Mouse (Mus musculus) CH12.LX (cell line): ENCODE measurements around the gene Gse1. TPM values are rescaled to one million over a fixed set of nuclear protein-coding genes. Genes with fewer than 3 reads are reported as not detected.

Experiments used
- DNase-seq: peaks from one replicate; pipeline ENCODE4 v3.0.0-alpha.2; 2013; ENCODE audit errors: extremely low read depth
- H3K27ac ChIP-seq: 2 replicates; pipeline ENCODE4 v1.5.1; 2012; ENCODE audit warnings: low read depth, mild to moderate bottlenecking, control low read depth, moderate library complexity; ENCODE audit not compliant: insufficient read depth
- H3K27me3 ChIP-seq: replicated peaks from 2 replicates; pipeline ENCODE3; 2012; ENCODE audit warnings: inconsistent platforms
- H3K36me3 ChIP-seq, 2 experiments: replicated peaks in 1 of 2; 2 replicates each; pipeline versions ENCODE3 to v1.6.1; 2012; ENCODE audit warnings: inconsistent platforms in 1 of 2, low read length in 1 of 2, mild to moderate bottlenecking in 1 of 2, mixed read lengths in 1 of 2, moderate library complexity in 1 of 2; ENCODE audit not compliant: control insufficient read depth in 1 of 2, insufficient read depth in 1 of 2
- H3K4me1 ChIP-seq, 2 experiments: 2 replicates each; pipeline ENCODE4 v1.6.1; 2012; ENCODE audit warnings: inconsistent platforms in 1 of 2, moderate library complexity in 1 of 2; ENCODE audit not compliant: insufficient read depth in 2 of 2, control insufficient read depth in 1 of 2
- H3K4me2 ChIP-seq: 2 replicates; pipeline ENCODE4 v1.6.1; 2012; ENCODE audit warnings: low read depth, mild to moderate bottlenecking, control low read depth; ENCODE audit not compliant: poor library complexity, insufficient read depth, severe bottlenecking
- H3K4me3 ChIP-seq, 3 experiments: fragments of 150-350 bp in 1 of 3; sonication (generic) in 1 of 3; replicated peaks in 1 of 3; 2 replicates each; pipeline versions ENCODE3 to v1.5.1; 2011 to 2012; ENCODE audit warnings: low read depth in 2 of 3, low read length in 2 of 3, mild to moderate bottlenecking in 2 of 3, moderate library complexity in 2 of 3, control low read depth in 1 of 3, improper control_type of control experiment in 1 of 3, inconsistent platforms in 1 of 3, mixed read lengths in 1 of 3; ENCODE audit not compliant: poor library complexity in 1 of 3
- H3K79me2 ChIP-seq: replicated peaks from 2 replicates; pipeline ENCODE4 v1.6.1; 2012; ENCODE audit warnings: mild to moderate bottlenecking, moderate library complexity; ENCODE audit not compliant: control insufficient read depth, poor library complexity, insufficient read depth, severe bottlenecking; ENCODE audit errors: extremely low read depth
- H3K9ac ChIP-seq: 2 replicates; pipeline ENCODE4 v1.6.1; 2012; ENCODE audit warnings: low read depth, mild to moderate bottlenecking, control low read depth, moderate library complexity; ENCODE audit not compliant: insufficient read depth
- H3K9me3 ChIP-seq: replicated peaks from 2 replicates; pipeline ENCODE3; 2012; ENCODE audit warnings: low read length, inconsistent platforms, mixed read lengths
- BHLHE40 ChIP-seq: IDR thresholded peaks from 2 replicates; pipeline ENCODE4 v1.6.1; 2011; ENCODE audit warnings: mild to moderate bottlenecking, low read depth, low read length, improper control_type of control experiment
- CHD1 ChIP-seq: IDR thresholded peaks from 2 replicates; pipeline ENCODE4 v1.6.1; 2012; ENCODE audit warnings: low read depth, low read length, improper control_type of control experiment, inconsistent platforms
- E2F4 ChIP-seq: IDR thresholded peaks from 2 replicates; pipeline ENCODE4 v1.6.1; 2011; ENCODE audit warnings: low read depth, low read length, improper control_type of control experiment; ENCODE audit not compliant: insufficient replicate concordance
- EP300 ChIP-seq: IDR thresholded peaks from 2 replicates; pipeline ENCODE4 v1.6.1; 2011; ENCODE audit warnings: low read length, improper control_type of control experiment
- HCFC1 ChIP-seq: IDR thresholded peaks from 2 replicates; pipeline ENCODE4 v1.6.1; 2012; ENCODE audit warnings: low read depth, mild to moderate bottlenecking, inconsistent platforms, low read length, improper control_type of control experiment
- IRF4 ChIP-seq: IDR thresholded peaks from 2 replicates; pipeline ENCODE4 v1.6.1; 2014; ENCODE audit warnings: low read depth, mild to moderate bottlenecking, inconsistent platforms, low read length, improper control_type of control experiment
- JUND ChIP-seq: conservative IDR thresholded peaks from 2 replicates; pipeline ENCODE4 v1.6.1; 2011; ENCODE audit warnings: low read depth, low read length, improper control_type of control experiment
- KAT2A ChIP-seq: IDR thresholded peaks from 2 replicates; pipeline ENCODE4 v1.6.1; 2012; ENCODE audit warnings: low read length, improper control_type of control experiment, inconsistent platforms; ENCODE audit not compliant: insufficient replicate concordance
- MXI1 ChIP-seq: IDR thresholded peaks from 2 replicates; pipeline ENCODE4 v1.6.1; 2011; ENCODE audit warnings: mild to moderate bottlenecking, low read depth, low read length, improper control_type of control experiment
- POLR2A ChIP-seq: IDR thresholded peaks from 2 replicates; pipeline ENCODE4 v1.6.1; 2011; ENCODE audit warnings: low read depth, mild to moderate bottlenecking, improper control_type of control experiment, low read length
- RCOR1 ChIP-seq: conservative IDR thresholded peaks from 2 replicates; pipeline ENCODE4 v1.6.1; 2012; ENCODE audit warnings: low read depth, mild to moderate bottlenecking, inconsistent platforms, low read length, improper control_type of control experiment
- SMC3 ChIP-seq: IDR thresholded peaks from 2 replicates; pipeline ENCODE4 v1.6.1; 2011; ENCODE audit warnings: low read depth, low read length, improper control_type of control experiment
- TBP ChIP-seq: conservative IDR thresholded peaks from 2 replicates; pipeline ENCODE4 v1.6.1; 2011; ENCODE audit warnings: low read depth, low read length, improper control_type of control experiment
- TCF12 ChIP-seq: IDR thresholded peaks from 2 replicates; pipeline ENCODE4 v1.6.1; 2014; ENCODE audit warnings: low read depth, mild to moderate bottlenecking, inconsistent platforms, low read length, improper control_type of control experiment
- USF2 ChIP-seq: conservative IDR thresholded peaks from 2 replicates; pipeline ENCODE4 v1.6.1; 2011; ENCODE audit warnings: low read depth, low read length, improper control_type of control experiment
- ZC3H11A ChIP-seq: IDR thresholded peaks from 2 replicates; pipeline ENCODE4 v1.6.1; 2012; ENCODE audit warnings: low read depth, mild to moderate bottlenecking, inconsistent platforms, low read length, improper control_type of control experiment
- ZNF384 ChIP-seq: IDR thresholded peaks from 2 replicates; pipeline ENCODE4 v1.6.1; 2012; ENCODE audit warnings: low read depth, low read length, improper control_type of control experiment, inconsistent platforms
- dilution Hi-C: fragments of 300-500 bp; cut with MboI; formaldehyde crosslinking; loops from 2 replicates; pipeline ENCODE4 v1.14.3; 2020; ENCODE audit warnings: low sequenced_read_pairs; ENCODE audit not compliant: extremely low pct_unique_long_range_greater_than_20kb, extremely low pct_ligation_motif_present
- in situ Hi-C: fragments of 300-500 bp; cut with MboI; formaldehyde crosslinking; loops from 3 replicates; pipeline ENCODE4 v1.14.3; 2019; ENCODE audit warnings: low sequenced_read_pairs, low pct_ligation_motif_present, low pct_unique_long_range_greater_than_20kb, mixed read lengths
- polyA plus RNA-seq: library from polyadenylated mRNA; unstranded; fragments of >175 nt; gene quantifications from 2 replicates; pipeline ENCODE4 v1.2.1, GENCODE M21; 2012; ENCODE audit warnings: low read depth; ENCODE audit not compliant: insufficient read length
- total RNA-seq, 2 experiments: library from RNA; depleted of rRNA; stranded (reverse); fragments of 300-350 nt in 1 of 2; fragments of >200 nt in 1 of 2; gene quantifications; 2 replicates each; pipeline ENCODE4 v1.2.3; 2012 to 2014

The Gse1 gene
- total and polyA plus RNA-seq, 3 experiments = 1.3 to 9.8 (median 8.5) TPM

DNA sequence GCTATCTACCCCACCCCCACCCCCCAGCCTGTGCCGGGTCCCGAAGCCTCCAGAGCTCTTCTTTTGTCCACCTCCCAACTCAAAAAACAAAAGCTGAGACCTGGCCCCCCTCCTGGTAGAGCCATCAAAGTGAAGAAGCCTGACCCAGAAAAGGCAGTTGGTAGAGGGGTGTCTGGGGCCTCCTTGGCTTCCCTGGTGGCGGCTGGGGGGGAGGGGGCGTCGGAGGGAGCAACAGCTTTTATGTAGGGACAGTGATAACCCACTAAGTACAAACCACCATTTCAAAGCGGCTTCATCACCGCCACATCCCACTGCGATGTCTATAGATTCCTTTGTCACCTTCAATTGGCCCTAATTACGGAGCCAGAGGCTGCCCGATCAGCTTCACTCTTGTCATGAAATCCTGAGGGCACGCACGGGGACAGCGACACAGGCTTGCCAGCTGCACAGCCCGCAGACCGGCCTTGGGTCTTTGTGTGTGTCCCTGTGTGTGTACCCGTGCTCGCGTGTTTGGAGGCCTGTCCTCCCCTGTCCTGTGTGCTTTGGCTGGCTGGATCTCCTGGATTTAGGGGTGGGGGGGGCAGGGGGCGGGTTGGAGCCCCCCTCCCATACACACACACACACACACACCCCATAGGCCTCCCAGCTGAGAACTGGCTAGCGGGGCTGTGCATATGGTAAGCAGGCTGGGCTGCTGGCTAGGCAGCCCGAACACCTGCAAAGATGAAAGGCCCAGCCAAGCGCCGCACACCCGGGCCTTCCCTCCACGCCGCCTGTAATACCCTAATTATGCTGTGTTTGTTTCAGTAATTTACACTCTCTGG lies 285.6 kb downstream of the Gse1 start:
- H3K9ac ChIP-seq = no peak overlapping the region

DNA sequence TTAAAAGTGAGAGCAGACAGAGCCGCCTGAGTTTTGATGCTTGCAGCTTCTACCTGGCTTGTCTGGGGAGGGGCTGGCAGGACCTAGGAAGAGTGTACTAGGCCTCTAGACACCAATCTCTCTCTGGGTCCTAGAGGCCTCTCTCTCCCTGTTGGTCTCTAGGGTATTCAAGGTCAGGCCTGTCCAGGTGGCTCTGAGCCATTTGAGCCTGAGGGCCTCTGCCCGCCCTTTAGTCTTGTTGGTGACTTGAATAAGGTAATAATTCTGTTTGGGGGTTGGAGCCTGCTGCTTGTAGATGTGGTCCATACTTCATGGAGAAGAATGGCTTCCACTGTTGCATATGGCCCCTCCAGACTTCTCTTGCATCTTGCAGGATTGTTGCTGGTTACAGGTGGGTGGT lies 287.0 kb downstream of the Gse1 start:
- peaks cover 3 to 69% of the 10 kb centered on the region in 2 experiments for H3K36me3 ChIP-seq
- dilution Hi-C loops = no loop called here
- no peak for TF ChIP-seq JUND
- TF ChIP-seq KAT2A = no peak
- no peak for TF ChIP-seq CHD1
- TF ChIP-seq ZNF384 = no peak
- H3K4me2 ChIP-seq = no peak overlapping the region
- peaks cover 15 to 75% of the 10 kb centered on the region in 2 experiments for H3K4me1 ChIP-seq
- peaks cover 11% of the 10 kb centered on the region for H3K9me3 ChIP-seq
- H3K27ac ChIP-seq = no peak overlapping the region
- H3K4me3 ChIP-seq = no peak overlapping the region
- H3K79me2 ChIP-seq = peaks cover 54% of the 10 kb centered on the region
- in situ Hi-C loops = loop anchor here (10.0 kb wide), 1 partner anchor 180 kb away; no protein-coding TSS in a partner anchor
- H3K9ac ChIP-seq = no peak overlapping the region
- no peak for DNase-seq
- no peaks in the 10 kb centered on the region for H3K27me3 ChIP-seq

More for the DNA sequence above, 285.6 kb downstream of the Gse1 start:
- Histone ChIP-seq H3K79me2 (peaks cover 52% of the 10 kb centered on the region), H3K4me2 (no peak overlapping the region), H3K27me3 (no peaks in the 10 kb centered on the region), H3K9me3 (peaks cover 11% of the 10 kb centered on the region), H3K4me3 (no peak overlapping the region), H3K27ac (no peak overlapping the region), H3K36me3 (peaks cover 3 to 59% of the 10 kb centered on the region in 2 experiments), H3K4me1 (peaks cover 27 to 81% of the 10 kb centered on the region in 2 experiments)
- TF ChIP-seq RCOR1 (no peak), SMC3 (no peak), MXI1 (no peak), ZNF384 (no peak), TBP (no peak), IRF4 (no peak), HCFC1 (no peak), TCF12 (no peak), ZC3H11A (no peak), E2F4 (no peak), EP300 (no peak), USF2 (no peak), BHLHE40 (no peak), KAT2A (no peak), POLR2A (no peak)
- in situ Hi-C loops = loop anchor here (10.0 kb wide), 1 partner anchor 179 kb away; no protein-coding TSS in a partner anchor
- no peak for DNase-seq
- dilution Hi-C loops = no loop called here
